Mouse (Mus musculus) frontal cortex, postnatal 10 days (tissue): Measurements from ENCODE around the gene Fam117b.

Experiments used
- DNase-seq, 2 experiments: peaks; one replicate each; pipeline ENCODE4 v3.0.0; 2022; ENCODE audit warnings: low spot score in 2 of 2, mixed read lengths in 1 of 2

Gene Fam117b

DNA sequence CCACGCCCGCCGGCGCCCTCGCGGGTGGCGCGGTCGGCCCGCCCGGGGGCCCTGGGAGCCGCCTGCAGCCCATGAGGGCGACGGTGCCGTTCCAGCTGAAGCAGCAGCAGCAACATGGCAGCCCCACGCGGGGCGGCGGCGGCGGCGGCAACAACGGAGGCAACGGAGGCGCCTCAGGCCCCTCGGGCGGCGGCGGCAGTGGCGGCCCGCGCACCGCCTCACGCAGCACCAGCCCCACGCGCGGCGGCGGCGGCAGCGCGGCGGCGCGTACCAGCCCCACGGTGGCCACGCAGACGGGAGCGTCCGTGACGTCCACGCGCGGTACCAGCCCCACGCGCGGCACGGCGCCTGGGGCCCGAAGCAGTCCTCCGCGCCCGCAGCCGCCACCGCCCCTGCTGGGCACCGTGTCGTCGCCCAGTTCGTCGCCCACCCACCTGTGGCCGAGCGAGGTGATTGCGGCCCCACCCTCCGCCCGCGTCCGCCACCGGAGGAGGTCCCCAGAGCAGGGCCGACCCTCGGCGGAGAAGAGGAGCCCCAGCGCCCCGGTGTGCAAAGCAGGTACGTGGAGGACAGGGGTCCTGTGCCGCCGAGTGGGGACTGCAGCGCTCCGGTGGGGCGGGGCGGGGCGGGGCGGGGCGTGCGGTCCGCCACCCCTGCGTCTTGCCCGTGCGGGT, 526 bp downstream of the Fam117b start:
- peak; percentile 50 to 58 for DNase-seq

DNA sequence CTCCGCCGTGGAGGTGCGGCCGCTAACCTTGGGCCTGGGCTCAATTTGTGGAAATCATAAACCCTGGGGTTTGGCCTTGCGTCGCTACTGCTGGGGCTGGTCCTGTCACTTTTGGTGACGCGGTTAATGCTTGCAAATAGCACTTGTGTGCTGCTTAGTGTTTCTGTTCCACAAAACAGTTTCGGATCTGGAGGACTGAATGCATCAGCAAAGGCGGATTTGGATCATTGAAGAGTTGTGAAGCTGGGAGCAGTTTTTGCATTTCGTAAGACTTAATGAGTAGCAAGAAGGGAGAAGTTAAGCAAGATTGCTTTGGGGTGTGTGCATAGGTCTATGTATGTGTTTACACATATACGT, 1.0 kb downstream of the Fam117b start:
- peak in 1 of 2 experiments; percentile 13 for DNase-seq

- DNase-seq = no peak
These were observed 2.0 kb downstream of the Fam117b start for GRCm38 (mm10) chr1:59914799-59915198.

- no peak for DNase-seq
These were observed 3.2 kb downstream of the Fam117b start for GRCm38 (mm10) chr1:59915843-59916610.

DNA sequence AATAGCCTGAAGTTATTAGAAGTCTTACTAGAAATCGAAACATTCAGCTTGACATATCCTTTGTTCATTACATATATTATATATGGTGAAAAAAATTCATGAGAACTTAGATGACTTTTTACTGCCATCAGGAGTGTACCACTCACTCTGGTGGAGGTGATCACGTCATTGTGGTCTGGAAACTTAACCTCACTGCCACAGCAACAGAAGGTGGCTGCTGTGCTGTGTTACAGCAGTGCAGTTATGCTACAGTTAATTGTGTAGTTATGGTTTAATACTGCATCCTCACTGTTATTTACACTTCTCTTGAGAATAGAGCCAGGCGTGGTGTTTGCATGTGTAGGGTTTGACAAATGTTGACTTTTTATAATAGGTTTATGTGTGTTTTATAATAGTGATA, 4.6 kb downstream of the Fam117b start:
- DNase-seq = no peak

GRCm38 (mm10) chr1:59918075-59918474, 5.3 kb downstream of the Fam117b start:
- DNase-seq = no peak

DNA sequence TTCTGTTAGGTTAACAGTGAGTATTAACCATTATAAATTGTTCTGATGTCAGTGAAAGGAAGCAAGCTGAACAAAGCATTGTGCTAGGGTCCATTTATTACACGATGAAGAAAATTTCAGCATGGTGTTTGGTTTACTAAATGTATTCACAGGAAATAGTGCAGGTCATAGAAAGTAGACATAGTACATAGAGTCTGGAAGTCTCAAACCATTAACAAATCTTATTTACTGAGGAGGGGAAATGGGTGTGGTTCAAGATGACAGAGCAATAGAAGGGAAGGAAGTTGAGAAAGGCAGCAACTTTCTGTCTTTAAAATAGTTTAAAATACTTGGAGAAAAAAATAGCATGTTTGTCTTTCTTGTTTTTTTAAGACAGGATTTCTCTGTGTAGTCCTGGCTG, 10.4 kb downstream of the Fam117b start:
- DNase-seq = no peak

GRCm38 (mm10) chr1:59923673-59924072, 10.9 kb downstream of the Fam117b start:
- DNase-seq = no peak

GRCm38 (mm10) chr1:59924411-59924810, 11.6 kb downstream of the Fam117b start:
- no peak for DNase-seq

DNA sequence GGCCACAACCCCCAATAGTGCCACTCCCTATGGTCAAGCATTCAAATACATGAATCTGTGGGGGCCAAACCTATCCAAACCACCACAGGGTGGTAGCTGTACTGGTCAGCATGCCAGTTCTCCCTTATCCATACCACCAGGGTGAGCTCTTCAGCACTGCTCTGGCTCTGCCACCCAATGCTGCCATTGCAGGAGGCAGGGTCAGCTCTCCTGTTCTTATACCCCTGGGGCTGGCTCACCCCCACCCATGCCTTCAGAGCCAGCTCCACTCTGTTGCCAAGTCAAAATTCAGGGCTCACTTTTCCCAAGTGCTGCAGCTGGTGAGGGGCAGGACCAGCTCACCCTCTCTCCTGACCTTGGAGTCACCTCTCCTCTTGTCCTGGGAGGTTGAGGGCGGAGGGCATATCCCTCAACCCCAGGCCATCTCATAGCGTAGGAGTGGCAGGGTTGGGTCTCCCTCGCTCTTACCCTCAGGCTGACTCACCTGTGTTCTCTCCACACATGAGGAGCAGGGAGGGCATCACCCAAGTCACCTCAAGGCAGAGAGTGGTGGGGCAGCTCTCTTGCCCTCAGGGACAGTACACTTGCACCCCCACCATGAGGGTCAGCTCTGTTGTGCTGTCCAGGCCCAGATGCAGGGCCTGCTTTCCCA, 13.3 kb downstream of the Fam117b start:
- no peak for DNase-seq

GRCm38 (mm10) chr1:59927131-59927680, 14.4 kb downstream of the Fam117b start:
- DNase-seq = no peak

DNA sequence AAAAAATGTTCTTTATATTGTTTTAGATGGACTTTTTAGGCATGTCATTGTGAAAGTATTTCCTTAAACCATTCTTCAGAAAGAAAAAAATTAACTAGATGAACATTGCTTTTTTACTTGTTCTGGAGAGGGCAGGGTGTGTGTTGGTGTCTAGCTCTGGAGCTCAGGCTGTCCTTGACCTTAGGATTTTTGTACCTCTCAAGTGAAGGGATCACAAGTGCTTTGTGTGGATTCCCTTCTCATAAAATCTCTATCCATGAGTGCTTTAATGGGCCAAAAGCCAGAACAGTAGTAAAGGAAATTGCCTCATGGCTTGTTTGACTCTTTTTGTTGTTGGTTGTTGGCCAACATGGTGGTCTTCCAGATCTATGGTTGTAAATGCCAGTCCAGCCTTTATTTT, 18.1 kb downstream of the Fam117b start:
- DNase-seq = no peak

GRCm38 (mm10) chr1:59932991-59933390, 20.2 kb downstream of the Fam117b start:
- no peak for DNase-seq

- DNase-seq = no peak
These were observed 28.3 kb downstream of the Fam117b start for GRCm38 (mm10) chr1:59941063-59941462.

DNA sequence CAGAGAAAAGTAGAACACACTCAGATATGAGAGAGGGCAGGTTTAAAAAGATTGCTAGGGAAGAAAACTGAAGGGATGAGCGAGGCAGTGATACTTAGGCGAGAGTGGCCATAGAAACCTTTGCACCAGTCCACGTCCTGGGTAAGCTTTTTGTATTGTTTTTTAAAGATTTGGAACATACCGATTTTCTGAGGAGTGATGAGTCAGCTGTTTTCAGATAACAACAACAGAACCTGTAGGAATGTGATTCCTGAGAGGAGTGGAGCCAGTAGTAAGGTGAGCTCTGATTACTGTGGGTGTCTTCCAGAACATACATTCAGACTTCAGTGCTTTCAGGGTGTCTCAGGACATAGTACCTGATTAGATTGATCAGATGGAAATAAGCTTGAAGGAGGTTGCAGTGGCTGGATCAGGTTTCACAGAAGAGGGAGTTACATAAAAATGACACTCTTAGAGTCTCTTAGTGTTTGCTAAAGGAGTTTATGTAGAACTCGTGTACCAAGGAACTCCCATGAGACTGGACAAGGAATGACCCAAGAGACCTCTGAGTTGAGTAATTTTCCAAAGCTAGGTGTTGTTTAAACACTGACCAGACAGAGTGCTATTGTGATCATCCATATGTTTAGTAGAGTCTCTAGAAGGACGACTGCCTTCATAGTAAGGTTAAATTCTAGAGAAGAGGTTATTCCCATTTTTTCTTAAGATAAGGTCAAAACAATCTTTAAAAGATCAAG, 29.4 kb downstream of the Fam117b start:
- DNase-seq = no peak

GRCm38 (mm10) chr1:59943825-59944224, 31.0 kb downstream of the Fam117b start:
- no peak for DNase-seq

DNA sequence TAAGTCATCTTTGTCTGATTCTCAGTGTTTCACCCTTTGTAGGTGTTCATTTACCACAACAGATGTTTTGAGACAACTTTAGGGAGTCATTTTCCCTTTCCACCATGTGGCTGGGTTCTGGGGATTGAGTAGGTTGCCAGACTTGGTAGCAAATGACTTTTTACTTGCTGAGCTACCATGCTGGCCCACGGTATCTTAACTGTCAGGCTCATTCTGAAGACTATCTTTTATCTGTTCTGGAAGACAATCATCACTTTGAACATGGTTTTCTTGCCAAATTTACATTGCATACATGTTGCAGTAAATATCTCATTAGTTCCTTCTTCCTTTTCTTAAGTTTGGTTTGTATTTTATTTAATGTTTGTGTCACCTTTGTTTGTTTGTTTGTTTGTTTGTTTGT, 33.2 kb downstream of the Fam117b start:
- no peak for DNase-seq

GRCm38 (mm10) chr1:59947509-59947908, 34.7 kb downstream of the Fam117b start:
- no peak for DNase-seq

- no peak for DNase-seq
These were observed 44.4 kb downstream of the Fam117b start for GRCm38 (mm10) chr1:59957206-59957605.

GRCm38 (mm10) chr1:59959941-59960340, 47.1 kb downstream of the Fam117b start:
- no peak for DNase-seq

DNA sequence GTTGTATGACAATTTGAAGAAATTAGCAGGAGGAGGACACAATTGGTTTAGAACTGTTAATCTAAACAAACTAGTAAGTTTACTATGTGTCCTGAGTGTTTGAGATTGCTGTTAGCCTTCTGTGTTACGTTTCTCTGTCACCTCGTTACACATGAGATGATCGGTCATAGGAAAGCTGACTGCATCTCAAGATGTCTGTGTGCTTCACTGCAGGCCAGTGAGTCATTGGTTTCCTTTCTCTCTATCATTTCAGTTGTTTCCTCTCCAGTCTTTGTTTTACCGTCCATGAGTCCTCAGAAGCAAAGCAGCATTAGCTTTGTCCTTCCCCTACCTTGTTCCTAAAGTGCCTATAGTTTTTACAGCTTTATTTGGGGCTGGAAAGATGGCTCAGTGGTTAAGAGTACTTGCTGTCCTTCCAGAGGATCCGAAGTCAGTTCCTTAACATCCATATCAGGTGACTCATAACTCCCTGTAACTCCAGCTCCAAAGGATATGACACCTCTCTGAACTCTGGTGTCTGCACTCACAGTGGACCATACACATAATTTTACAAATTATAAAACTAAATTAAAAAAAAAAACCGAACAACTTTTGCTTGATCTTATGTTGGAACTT, 53.5 kb downstream of the Fam117b start:
- DNase-seq = no peak
